Mouse (Mus musculus): ENCODE measurements around the gene Ddx11. TPM values are rescaled to one million over a fixed set of nuclear protein-coding genes. Genes with fewer than 3 reads are reported as not detected.
"Not testable (repeated sequence)": the region's sequence is repeated elsewhere in the genome, so short reads cannot be mapped to it uniquely, and the experiment has no call there.

The Ddx11 gene
- polyA plus RNA-seq, 1 experiment from 2014 or later, result 8.7 TPM

GRCm38 (mm10) chr17:66118991-66119390, 4.3 kb upstream of the Ddx11 start:
- H3K9me3 ChIP-seq (ENCODE audit: control insufficient read depth, low read length), result no peaks in the 10 kb centered on the region
- WGBS, result 85% methylated on average over 8 of the region's 8 CpGs
- H3K27ac ChIP-seq (replicated peaks in 1 of 2; ENCODE audit: control insufficient read depth in 1 of 2, insufficient read depth in 1 of 2, low read depth in 2 of 2, low read length in 2 of 2), result no peak overlapping the region
- ATAC-seq (ENCODE audit: insufficient number of reproducible peaks, insufficient read depth, low FRiP score, low read depth), result no peak
- H3K36me3 ChIP-seq (ENCODE audit: control insufficient read depth, insufficient read depth, low read length), result peaks cover 60% of the 10 kb centered on the region
- no peaks in the 10 kb centered on the region for H3K27me3 ChIP-seq (ENCODE audit: control insufficient read depth, insufficient read depth, low read length)
- no peak overlapping the region for H3K4me2 ChIP-seq (ENCODE audit: low read length)
- H3K9ac ChIP-seq (ENCODE audit: low read length), result no peak overlapping the region
- peaks cover 0 to 2% of the 10 kb centered on the region in 2 experiments; a peak in 1 of 4 replicates for H3K4me1 ChIP-seq (ENCODE audit: control insufficient read depth in 2 of 2, insufficient read depth in 2 of 2, low read length in 2 of 2)
- H3K4me3 ChIP-seq (ENCODE audit: control insufficient read depth in 1 of 2, insufficient read depth in 1 of 2, low read depth in 1 of 2, low read length in 2 of 2), result no peak overlapping the region

GRCm38 (mm10) chr17:66120701-66121100, 2.6 kb upstream of the Ddx11 start:
- Histone ChIP-seq H3K4me3 (ENCODE audit: control insufficient read depth in 1 of 2, insufficient read depth in 1 of 2, low read depth in 1 of 2, low read length in 2 of 2) (no peak overlapping the region), H3K9me3 (ENCODE audit: control insufficient read depth, low read length) (no peaks in the 10 kb centered on the region), H3K27me3 (ENCODE audit: control insufficient read depth, insufficient read depth, low read length) (no peaks in the 10 kb centered on the region), H3K4me2 (ENCODE audit: low read length) (no peak overlapping the region), H3K4me1 (ENCODE audit: control insufficient read depth in 2 of 2, insufficient read depth in 2 of 2, low read length in 2 of 2) (peaks cover 2 to 13% of the 10 kb centered on the region in 2 experiments; a peak in 2 of 4 replicates), H3K36me3 (ENCODE audit: control insufficient read depth, insufficient read depth, low read length) (peaks cover 43% of the 10 kb centered on the region), H3K9ac (ENCODE audit: low read length) (no peak overlapping the region), H3K27ac (replicated peaks in 1 of 2; ENCODE audit: control insufficient read depth in 1 of 2, insufficient read depth in 1 of 2, low read depth in 2 of 2, low read length in 2 of 2) (no peak overlapping the region)
- no peak for ATAC-seq (ENCODE audit: insufficient number of reproducible peaks, insufficient read depth, low FRiP score, low read depth)
- 80% methylated on average over 1 of the region's 1 CpGs for WGBS

- H3K9me3 ChIP-seq (ENCODE audit: control insufficient read depth, low read length), result no peaks in the 10 kb centered on the region
- no peaks in the 10 kb centered on the region for H3K27me3 ChIP-seq (ENCODE audit: control insufficient read depth, insufficient read depth, low read length)
- H3K27ac ChIP-seq (replicated peaks in 1 of 2; ENCODE audit: control insufficient read depth in 1 of 2, insufficient read depth in 1 of 2, low read depth in 2 of 2, low read length in 2 of 2), result peak overlapping the region; percentile 87 to 94
- peak; percentile 29; the same call in 1 of the 2 replicates for ATAC-seq (ENCODE audit: insufficient number of reproducible peaks, insufficient read depth, low FRiP score, low read depth)
- H3K4me2 ChIP-seq (ENCODE audit: low read length), result peak overlapping the region; percentile 87
- peak overlapping the region; percentile 88 to 97 for H3K4me3 ChIP-seq (ENCODE audit: control insufficient read depth in 1 of 2, insufficient read depth in 1 of 2, low read depth in 1 of 2, low read length in 2 of 2)
- H3K36me3 ChIP-seq (ENCODE audit: control insufficient read depth, insufficient read depth, low read length), result peaks cover 36% of the 10 kb centered on the region
- H3K9ac ChIP-seq (ENCODE audit: low read length), result peak overlapping the region; percentile 81
- peaks cover 2 to 13% of the 10 kb centered on the region in 2 experiments; a peak in 2 of 4 replicates for H3K4me1 ChIP-seq (ENCODE audit: control insufficient read depth in 2 of 2, insufficient read depth in 2 of 2, low read length in 2 of 2)
- WGBS, result under 1% methylated on average over 20 of the region's 20 CpGs
Measured at GRCm38 (mm10) chr17:66123816-66124610, 693 bp downstream of the Ddx11 start.

GRCm38 (mm10) chr17:66125211-66125610, 1.9 kb downstream of the Ddx11 start:
- H3K36me3 ChIP-seq (ENCODE audit: control insufficient read depth, insufficient read depth, low read length), result peaks cover 32% of the 10 kb centered on the region
- H3K9ac ChIP-seq (ENCODE audit: low read length), result peak overlapping the region; percentile 81; the same call in 1 of the 2 replicates
- H3K27me3 ChIP-seq (ENCODE audit: control insufficient read depth, insufficient read depth, low read length), result no peaks in the 10 kb centered on the region
- no peak for ATAC-seq (ENCODE audit: insufficient number of reproducible peaks, insufficient read depth, low FRiP score, low read depth)
- H3K4me1 ChIP-seq (ENCODE audit: control insufficient read depth in 2 of 2, insufficient read depth in 2 of 2, low read length in 2 of 2), result peaks cover 2 to 13% of the 10 kb centered on the region in 2 experiments; a peak in 2 of 4 replicates
- 51% methylated on average over 5 of the region's 5 CpGs for WGBS
- no peaks in the 10 kb centered on the region for H3K9me3 ChIP-seq (ENCODE audit: control insufficient read depth, low read length)
- H3K4me3 ChIP-seq (ENCODE audit: control insufficient read depth in 1 of 2, insufficient read depth in 1 of 2, low read depth in 1 of 2, low read length in 2 of 2), result no peak overlapping the region
- 0 out of 2 replicates have a peak overlapping the region, but pooled peaks have one; percentile 87 for H3K4me2 ChIP-seq (ENCODE audit: low read length)
- no peak overlapping the region for H3K27ac ChIP-seq (replicated peaks in 1 of 2; ENCODE audit: control insufficient read depth in 1 of 2, insufficient read depth in 1 of 2, low read depth in 2 of 2, low read length in 2 of 2)

DNA sequence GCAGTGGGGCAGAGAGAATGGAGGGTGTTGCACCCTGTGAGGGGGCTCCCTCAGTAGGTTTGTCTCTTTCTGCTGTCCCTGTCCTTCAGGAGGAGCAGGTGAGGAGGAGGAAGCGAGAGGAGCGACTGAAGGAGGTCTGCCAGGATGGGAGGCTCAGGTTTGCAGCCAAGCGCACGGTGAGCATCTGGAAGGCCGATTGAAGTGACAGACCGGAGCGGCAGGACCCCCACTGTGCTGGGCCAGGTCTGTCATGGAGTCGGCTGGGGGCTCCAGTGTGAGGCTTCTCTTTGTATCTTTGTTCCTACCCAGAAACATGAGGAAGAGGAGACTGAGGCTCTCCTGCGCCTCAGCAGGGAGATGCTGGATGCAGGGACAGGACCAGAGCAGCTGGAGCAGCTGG, 7.1 kb downstream of the Ddx11 start:
- Histone ChIP-seq H3K9ac (ENCODE audit: low read length) (no peak overlapping the region), H3K27me3 (ENCODE audit: control insufficient read depth, insufficient read depth, low read length) (no peaks in the 10 kb centered on the region), H3K4me1 (ENCODE audit: control insufficient read depth in 2 of 2, insufficient read depth in 2 of 2, low read length in 2 of 2) (0 out of 4 replicates have a peak, but pooled peaks cover 0 to 2% of the 10 kb centered on the region in 2 experiments), H3K27ac (replicated peaks in 1 of 2; ENCODE audit: control insufficient read depth in 1 of 2, insufficient read depth in 1 of 2, low read depth in 2 of 2, low read length in 2 of 2) (no peak overlapping the region), H3K9me3 (ENCODE audit: control insufficient read depth, low read length) (peaks cover 11% of the 10 kb centered on the region; the same call in 1 of the 2 replicates), H3K4me3 (ENCODE audit: control insufficient read depth in 1 of 2, insufficient read depth in 1 of 2, low read depth in 1 of 2, low read length in 2 of 2) (no peak overlapping the region), H3K4me2 (ENCODE audit: low read length) (no peak overlapping the region), H3K36me3 (ENCODE audit: control insufficient read depth, insufficient read depth, low read length) (peaks cover 83% of the 10 kb centered on the region)
- ATAC-seq (ENCODE audit: insufficient number of reproducible peaks, insufficient read depth, low FRiP score, low read depth), result no peak
- WGBS, result 87% methylated on average over 9 of the region's 9 CpGs

- Histone ChIP-seq H3K4me1 (ENCODE audit: control insufficient read depth in 2 of 2, insufficient read depth in 2 of 2, low read length in 2 of 2) (no peaks in the 10 kb centered on the region), H3K9ac (ENCODE audit: low read length) (no peak overlapping the region), H3K27me3 (ENCODE audit: control insufficient read depth, insufficient read depth, low read length) (no peaks in the 10 kb centered on the region), H3K4me3 (ENCODE audit: control insufficient read depth in 1 of 2, insufficient read depth in 1 of 2, low read depth in 1 of 2, low read length in 2 of 2) (no peak overlapping the region), H3K9me3 (ENCODE audit: control insufficient read depth, low read length) (peaks cover 11% of the 10 kb centered on the region; the same call in 1 of the 2 replicates), H3K4me2 (ENCODE audit: low read length) (no peak overlapping the region), H3K27ac (replicated peaks in 1 of 2; ENCODE audit: control insufficient read depth in 1 of 2, insufficient read depth in 1 of 2, low read depth in 2 of 2, low read length in 2 of 2) (no peak overlapping the region), H3K36me3 (ENCODE audit: control insufficient read depth, insufficient read depth, low read length) (peaks cover 89% of the 10 kb centered on the region)
- WGBS, result 97% methylated on average over 4 of the region's 4 CpGs
- no peak for ATAC-seq (ENCODE audit: insufficient number of reproducible peaks, insufficient read depth, low FRiP score, low read depth)
Measured at GRCm38 (mm10) chr17:66131212-66131611, 7.9 kb downstream of the Ddx11 start.

DNA sequence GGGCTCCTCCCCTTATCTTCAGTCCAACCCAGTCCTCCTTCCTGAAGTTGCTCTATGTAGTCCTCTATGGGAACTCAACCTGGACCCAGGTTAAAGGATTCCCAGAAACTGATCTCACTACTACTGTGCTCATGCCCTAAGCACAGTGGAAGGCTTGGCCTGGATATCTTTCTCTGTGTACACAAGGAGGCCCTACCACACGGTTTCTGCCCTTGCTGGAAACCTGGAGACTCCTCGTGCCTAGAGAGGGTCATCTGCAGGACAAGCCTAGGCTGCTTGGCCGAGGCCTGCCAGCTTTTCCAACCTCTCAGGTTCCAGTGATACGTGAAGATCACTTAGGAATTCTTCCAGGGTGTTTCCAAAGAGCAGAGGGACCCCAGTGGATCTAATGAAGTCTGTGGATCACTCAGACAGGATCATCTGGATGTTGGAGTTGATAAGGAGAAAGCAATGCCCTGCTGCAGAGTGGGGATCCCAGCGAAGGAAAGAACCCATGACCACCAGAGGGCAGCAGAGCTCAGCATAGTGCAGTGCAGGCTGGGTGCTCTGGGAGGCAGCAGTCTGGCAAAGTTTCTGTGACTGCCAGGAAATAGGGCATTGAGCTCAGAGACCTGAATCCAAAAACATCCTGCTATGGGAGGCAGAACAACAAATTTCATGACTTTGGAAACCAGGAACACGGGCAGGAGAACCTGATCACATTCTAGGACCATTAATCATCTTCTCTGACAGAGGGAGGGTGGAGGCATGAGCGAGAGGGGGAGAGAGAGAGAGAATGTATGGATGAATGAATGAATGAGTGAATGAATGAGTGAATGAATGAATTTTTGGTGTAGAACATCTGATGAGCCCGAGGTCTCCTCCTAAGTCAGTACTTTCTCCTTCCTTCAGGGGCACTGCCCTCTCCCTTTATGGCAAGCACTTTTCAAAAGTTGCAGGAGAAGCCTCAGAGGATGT, 29.7 kb downstream of the Ddx11 start:
- not testable (repeated sequence) for H3K4me2 ChIP-seq (ENCODE audit: low read length); H3K27ac ChIP-seq (replicated peaks in 1 of 2; ENCODE audit: control insufficient read depth in 1 of 2, insufficient read depth in 1 of 2, low read depth in 2 of 2, low read length in 2 of 2); H3K4me1 ChIP-seq (ENCODE audit: control insufficient read depth in 2 of 2, insufficient read depth in 2 of 2, low read length in 2 of 2); H3K4me3 ChIP-seq (ENCODE audit: control insufficient read depth in 1 of 2, insufficient read depth in 1 of 2, low read depth in 1 of 2, low read length in 2 of 2); H3K27me3 ChIP-seq (ENCODE audit: control insufficient read depth, insufficient read depth, low read length); H3K9me3 ChIP-seq (ENCODE audit: control insufficient read depth, low read length); ATAC-seq (ENCODE audit: insufficient number of reproducible peaks, insufficient read depth, low FRiP score, low read depth); H3K9ac ChIP-seq (ENCODE audit: low read length)
- H3K36me3 ChIP-seq (ENCODE audit: control insufficient read depth, insufficient read depth, low read length), result peaks cover 43% of the 10 kb centered on the region
- 73% methylated on average over 5 of the region's 8 CpGs for WGBS
